Mouse (Mus musculus): ENCODE results near the gene Gmnc. TPM values are rescaled to one million over a fixed set of nuclear protein-coding genes. Genes with fewer than 3 reads are reported as not detected.

The Gmnc gene
- not detected in 2 replicates for polyA plus RNA-seq (2015; fragmentation: Nextera tagmentation; extraction: Ambion mirVana)

DNA sequence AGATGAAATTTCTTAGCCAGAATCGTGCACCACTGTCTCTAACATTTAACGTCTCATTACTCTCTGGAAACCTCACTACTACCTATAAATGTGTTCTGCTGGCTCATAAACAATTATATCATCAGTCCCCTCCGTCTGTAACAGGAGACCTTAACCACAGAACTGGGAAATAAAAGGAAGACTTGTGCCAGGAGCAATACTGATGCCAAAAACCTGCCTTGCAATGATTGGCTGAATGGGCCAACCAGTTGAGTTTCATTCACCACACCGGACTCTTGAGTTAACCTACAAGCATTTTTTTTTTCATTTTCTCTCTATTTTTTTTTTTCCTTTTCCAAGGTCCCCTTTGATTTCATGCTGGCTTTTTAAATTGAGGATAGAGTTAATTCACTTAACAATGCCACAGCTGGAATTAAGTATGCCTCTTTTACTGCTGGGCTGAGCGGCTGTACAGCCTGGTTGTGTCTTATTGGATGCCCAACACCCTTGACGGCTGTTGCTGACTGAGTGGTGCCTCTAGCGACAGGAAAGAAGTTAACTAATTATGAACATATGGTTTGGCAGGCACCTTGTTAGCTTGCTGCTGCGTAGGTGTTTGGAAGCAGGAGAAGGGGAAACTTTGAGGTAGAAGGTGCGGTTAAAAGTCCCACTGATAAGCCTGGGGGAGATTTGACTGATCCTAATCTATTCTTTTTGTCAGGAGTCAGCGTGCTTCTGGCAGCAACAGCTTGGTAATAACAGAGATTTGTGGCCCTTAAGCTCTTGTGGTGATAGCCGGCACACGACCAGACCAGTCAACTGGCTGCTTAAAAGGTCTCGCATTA lies at the start of gene Gmnc:
Gene Gmnc, minus strand, starts transcription at position 176 of the 824 bp plus-strand sequence.
- no peaks in the 10 kb centered on the region for H3K27me3 ChIP-seq (replicated peaks; ENCODE audit: control insufficient read depth, insufficient read depth, low read length)
- TF ChIP-seq CTCF (IDR thresholded peaks at IDR 0.05; ENCODE audit: low read depth), result no peak
- H3K4me3 ChIP-seq (ENCODE audit: low read depth, low read length), result no peak within 1 kb of the TSS
- H3K9me3 ChIP-seq (ENCODE audit: control insufficient read depth), result no peaks in the 10 kb centered on the region
- 60% methylated on average over 13 of the region's 13 CpGs for WGBS
- H3K4me1 ChIP-seq (replicated peaks; ENCODE audit: control insufficient read depth, insufficient read depth, low read length), result no peaks in the 10 kb centered on the region
- H3K36me3 ChIP-seq (ENCODE audit: control insufficient read depth, insufficient read depth), result no peaks in the 10 kb centered on the region
- ATAC-seq, result no peak
- H3K4me2 ChIP-seq (replicated peaks; ENCODE audit: low read depth), result no peak within 1 kb of the TSS
- no peak within 1 kb of the TSS for H3K9ac ChIP-seq (ENCODE audit: low read depth, low read length)
- no peak within 1 kb of the TSS for H3K27ac ChIP-seq (ENCODE audit: low read depth, low read length)

DNA sequence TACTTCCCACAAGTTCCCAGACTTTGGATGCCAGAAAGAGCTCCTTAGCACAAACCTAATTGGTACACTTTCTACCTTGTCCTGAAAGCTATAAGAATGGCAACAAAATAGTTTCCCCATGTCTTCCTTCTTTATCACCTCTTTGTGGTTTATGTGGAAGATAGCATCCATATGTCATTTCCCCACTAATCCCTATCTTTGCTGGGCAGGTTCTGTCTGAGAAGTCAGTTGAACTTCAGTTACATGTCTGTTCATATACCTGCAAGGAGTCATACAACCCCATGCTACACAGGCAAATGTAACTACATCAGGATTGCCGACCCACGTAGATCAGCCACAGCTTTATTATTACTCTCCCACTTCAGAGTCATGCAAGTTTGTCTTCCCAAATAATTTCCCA lies 35.8 kb upstream of the Gmnc start:
- Histone ChIP-seq H3K4me1 (replicated peaks; ENCODE audit: control insufficient read depth, insufficient read depth, low read length) (no peaks in the 10 kb centered on the region), H3K4me2 (replicated peaks; ENCODE audit: low read depth) (no peak overlapping the region), H3K9ac (ENCODE audit: low read depth, low read length) (no peak overlapping the region), H3K4me3 (ENCODE audit: low read depth, low read length) (no peak overlapping the region), H3K9me3 (ENCODE audit: control insufficient read depth) (no peaks in the 10 kb centered on the region), H3K27ac (ENCODE audit: low read depth, low read length) (no peak overlapping the region), H3K27me3 (replicated peaks; ENCODE audit: control insufficient read depth, insufficient read depth, low read length) (no peaks in the 10 kb centered on the region), H3K36me3 (ENCODE audit: control insufficient read depth, insufficient read depth) (no peaks in the 10 kb centered on the region)
- WGBS, result 89% methylated on average over 2 of the region's 2 CpGs
- no peak for ATAC-seq
- no peak for TF ChIP-seq CTCF (IDR thresholded peaks at IDR 0.05; ENCODE audit: low read depth)

DNA sequence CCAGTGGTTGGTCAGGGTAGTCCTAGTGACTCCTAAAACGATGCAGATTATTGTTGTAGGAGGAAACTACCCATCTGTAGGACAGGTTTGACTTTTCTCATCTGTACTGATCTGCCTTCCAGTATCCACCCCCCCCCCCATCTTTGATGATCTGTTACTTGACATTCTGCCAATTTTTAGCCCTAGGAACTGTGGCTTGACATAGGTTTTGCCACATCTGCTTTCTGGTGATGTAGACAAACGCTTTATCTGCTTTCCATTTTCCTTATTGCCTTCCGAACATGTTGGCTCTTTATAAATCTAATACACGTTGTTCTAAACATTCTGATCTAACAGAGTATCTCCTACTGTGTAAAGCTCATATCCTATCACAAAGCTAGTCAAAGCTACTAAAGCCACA lies 34.8 kb upstream of the Gmnc start:
- no peak overlapping the region for H3K4me2 ChIP-seq (replicated peaks; ENCODE audit: low read depth)
- TF ChIP-seq CTCF (IDR thresholded peaks at IDR 0.05; ENCODE audit: low read depth), result no peak
- no peak overlapping the region for H3K4me3 ChIP-seq (ENCODE audit: low read depth, low read length)
- H3K4me1 ChIP-seq (replicated peaks; ENCODE audit: control insufficient read depth, insufficient read depth, low read length), result no peaks in the 10 kb centered on the region
- H3K27ac ChIP-seq (ENCODE audit: low read depth, low read length), result no peak overlapping the region
- H3K9me3 ChIP-seq (ENCODE audit: control insufficient read depth), result no peaks in the 10 kb centered on the region
- H3K9ac ChIP-seq (ENCODE audit: low read depth, low read length), result no peak overlapping the region
- no peaks in the 10 kb centered on the region for H3K27me3 ChIP-seq (replicated peaks; ENCODE audit: control insufficient read depth, insufficient read depth, low read length)
- ATAC-seq, result no peak
- 77% methylated on average over 4 of the region's 4 CpGs for WGBS
- no peaks in the 10 kb centered on the region for H3K36me3 ChIP-seq (ENCODE audit: control insufficient read depth, insufficient read depth)

DNA sequence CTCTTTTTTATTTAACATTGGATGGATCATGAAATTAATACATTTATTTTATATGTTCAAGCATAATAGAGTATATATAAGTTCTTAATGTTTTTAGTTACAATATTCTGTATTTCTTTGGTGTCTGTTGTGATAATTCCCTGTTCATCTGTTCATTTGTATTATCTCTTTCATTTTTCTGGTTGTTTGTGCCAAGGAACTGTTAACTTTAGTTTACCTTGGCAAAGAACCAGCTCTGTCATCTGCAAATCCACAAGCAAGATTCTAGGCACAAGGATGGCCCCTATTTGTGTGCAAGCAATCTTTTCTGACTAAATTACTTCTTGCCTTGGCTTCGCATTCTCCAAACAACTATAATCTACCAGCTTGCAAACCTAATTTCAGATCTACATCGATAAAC lies 31.3 kb upstream of the Gmnc start:
- ATAC-seq, result no peak
- no peaks in the 10 kb centered on the region for H3K27me3 ChIP-seq (replicated peaks; ENCODE audit: control insufficient read depth, insufficient read depth, low read length)
- H3K36me3 ChIP-seq (ENCODE audit: control insufficient read depth, insufficient read depth), result no peaks in the 10 kb centered on the region
- no peaks in the 10 kb centered on the region for H3K9me3 ChIP-seq (ENCODE audit: control insufficient read depth)
- H3K4me3 ChIP-seq (ENCODE audit: low read depth, low read length), result no peak overlapping the region
- TF ChIP-seq CTCF (IDR thresholded peaks at IDR 0.05; ENCODE audit: low read depth), result no peak
- no peak overlapping the region for H3K27ac ChIP-seq (ENCODE audit: low read depth, low read length)
- H3K9ac ChIP-seq (ENCODE audit: low read depth, low read length), result no peak overlapping the region
- H3K4me2 ChIP-seq (replicated peaks; ENCODE audit: low read depth), result no peak overlapping the region
- 89% methylated on average over 2 of the region's 2 CpGs for WGBS
- no peaks in the 10 kb centered on the region for H3K4me1 ChIP-seq (replicated peaks; ENCODE audit: control insufficient read depth, insufficient read depth, low read length)

DNA sequence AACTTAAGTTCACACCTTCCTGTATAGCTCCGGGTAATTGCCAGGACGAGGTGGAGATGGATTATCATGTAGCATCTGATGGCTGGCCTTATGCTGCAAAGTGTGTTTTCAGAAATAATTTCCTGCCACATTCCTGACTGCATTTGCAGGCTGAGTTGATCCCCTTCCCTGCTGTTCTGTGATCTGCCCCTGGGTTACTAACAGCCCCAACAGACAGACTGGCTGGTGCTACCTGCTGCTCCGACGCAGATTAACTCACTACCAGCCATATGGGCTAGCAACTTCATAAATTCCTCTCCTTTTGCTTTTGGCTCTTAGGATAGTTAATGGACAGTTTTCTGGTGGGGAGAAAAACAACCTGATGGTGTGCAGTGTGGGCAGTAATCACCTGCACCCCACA lies 25.9 kb upstream of the Gmnc start:
- Histone ChIP-seq H3K27ac (ENCODE audit: low read depth, low read length) (no peak overlapping the region), H3K4me2 (replicated peaks; ENCODE audit: low read depth) (no peak overlapping the region), H3K9ac (ENCODE audit: low read depth, low read length) (no peak overlapping the region), H3K27me3 (replicated peaks; ENCODE audit: control insufficient read depth, insufficient read depth, low read length) (no peaks in the 10 kb centered on the region), H3K36me3 (ENCODE audit: control insufficient read depth, insufficient read depth) (no peaks in the 10 kb centered on the region), H3K4me1 (replicated peaks; ENCODE audit: control insufficient read depth, insufficient read depth, low read length) (no peaks in the 10 kb centered on the region), H3K4me3 (ENCODE audit: low read depth, low read length) (no peak overlapping the region), H3K9me3 (ENCODE audit: control insufficient read depth) (no peaks in the 10 kb centered on the region)
- no peak for ATAC-seq
- no peak for TF ChIP-seq CTCF (IDR thresholded peaks at IDR 0.05; ENCODE audit: low read depth)
- WGBS, result 46% methylated on average over 4 of the region's 4 CpGs

DNA sequence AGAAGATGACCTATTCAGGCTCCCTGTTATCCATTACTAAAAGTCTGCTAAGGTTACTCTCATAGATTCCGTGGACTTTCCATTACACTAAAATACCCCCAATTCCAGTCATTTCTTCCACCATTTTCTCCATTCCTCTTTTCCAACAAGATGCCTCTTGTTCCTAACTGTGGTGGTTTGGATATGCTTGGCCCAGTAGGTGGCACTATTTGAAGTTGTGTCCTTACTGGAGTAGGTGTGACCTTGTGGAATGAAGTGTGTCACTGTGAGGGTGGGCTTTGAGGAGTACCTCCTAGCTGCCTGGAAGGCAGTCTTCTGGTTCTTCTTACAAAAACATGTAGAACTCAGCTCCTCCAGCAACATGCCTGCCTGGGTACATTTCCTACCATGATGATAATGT lies 11.3 kb upstream of the Gmnc start:
- H3K4me3 ChIP-seq (ENCODE audit: low read depth, low read length), result no peak overlapping the region
- no peak overlapping the region for H3K27ac ChIP-seq (ENCODE audit: low read depth, low read length)
- TF ChIP-seq CTCF (IDR thresholded peaks at IDR 0.05; ENCODE audit: low read depth), result no peak
- H3K4me1 ChIP-seq (replicated peaks; ENCODE audit: control insufficient read depth, insufficient read depth, low read length), result no peaks in the 10 kb centered on the region
- H3K36me3 ChIP-seq (ENCODE audit: control insufficient read depth, insufficient read depth), result no peaks in the 10 kb centered on the region
- H3K9ac ChIP-seq (ENCODE audit: low read depth, low read length), result no peak overlapping the region
- ATAC-seq, result no peak
- no peak overlapping the region for H3K4me2 ChIP-seq (replicated peaks; ENCODE audit: low read depth)
- H3K9me3 ChIP-seq (ENCODE audit: control insufficient read depth), result no peaks in the 10 kb centered on the region
- 88% methylated on average over 1 of the region's 1 CpGs for WGBS
- H3K27me3 ChIP-seq (replicated peaks; ENCODE audit: control insufficient read depth, insufficient read depth, low read length), result no peaks in the 10 kb centered on the region
